Mouse (Mus musculus) heart, postnatal 0 days (tissue): ENCODE measurements at regions not wholly inside any gene's neighbourhood (a gene's known extent, or its start where the extent isn't known, plus 50 kb on each side); places are given as distances from the start of the nearest gene placed in this dataset.

ENCODE experiments used
- ATAC-seq: fragments of 200-750 bp; cut with Nextera tagmentation; 2 replicates; pipeline ENCODE4 v1.8.0; 2017; ENCODE audit warnings: low read depth, moderate number of reproducible peaks, moderate library complexity; ENCODE audit not compliant: insufficient read depth
- DNase-seq: peaks from one replicate; pipeline ENCODE4 v3.0.0-alpha.2; 2016; ENCODE audit warnings: low spot score
- H3K27ac ChIP-seq: fragments of 300-500 bp; sonication (generic); 2 replicates; pipeline ENCODE4 v1.5.1; 2014; ENCODE audit warnings: low read depth, mild to moderate bottlenecking
- H3K27me3 ChIP-seq: fragments of 300-500 bp; sonication (generic); 2 replicates; pipeline ENCODE4 v1.6.1; 2014; ENCODE audit warnings: low read length, mixed read lengths; ENCODE audit not compliant: control insufficient read depth, insufficient read depth
- H3K36me3 ChIP-seq: fragments of 300-500 bp; sonication (generic); replicated peaks from 2 replicates; pipeline ENCODE4 v1.6.1; 2014; ENCODE audit warnings: low read length, mixed read lengths; ENCODE audit not compliant: control insufficient read depth, insufficient read depth
- H3K4me1 ChIP-seq: fragments of 300-500 bp; sonication (generic); 2 replicates; pipeline ENCODE4 v1.6.1; 2014; ENCODE audit warnings: antibody characterized with exemption; ENCODE audit not compliant: control insufficient read depth, insufficient read depth
- H3K4me2 ChIP-seq: fragments of 300-500 bp; sonication (generic); 2 replicates; pipeline ENCODE4 v1.6.1; 2014; ENCODE audit warnings: low read depth, mild to moderate bottlenecking, low read length, moderate library complexity
- H3K4me3 ChIP-seq: fragments of 300-500 bp; sonication (generic); 2 replicates; pipeline ENCODE4 v1.5.1; 2014; ENCODE audit warnings: low read depth, low read length
- H3K9ac ChIP-seq: fragments of 300-500 bp; sonication (generic); replicated peaks from 2 replicates; pipeline ENCODE4 v1.6.1; 2014; ENCODE audit warnings: low read depth, low read length, mixed read lengths
- H3K9me3 ChIP-seq: fragments of 300-500 bp; sonication (generic); replicated peaks from 2 replicates; pipeline ENCODE4 v1.6.1; 2016; ENCODE audit warnings: low read length; ENCODE audit not compliant: control insufficient read depth
- CTCF ChIP-seq: IDR thresholded peaks from 2 replicates; pipeline ENCODE4 v1.5.1; 2016; ENCODE audit warnings: antibody characterized with exemption, control low read depth, low read depth
- EP300 ChIP-seq: IDR thresholded peaks from 2 replicates; pipeline ENCODE4 v1.6.1; 2016; ENCODE audit warnings: antibody characterized with exemption, low read depth
- WGBS: fragments of 180-500 bp; shearing (Covaris S2); extraction: QIAGEN DNeasy Blood & Tissue Kit; methylation state at CpG from one replicate; pipeline ENCODE4 v1.1.7; 2014; 5-methylcytosine and 5-hydroxymethylcytosine counted together

DNA sequence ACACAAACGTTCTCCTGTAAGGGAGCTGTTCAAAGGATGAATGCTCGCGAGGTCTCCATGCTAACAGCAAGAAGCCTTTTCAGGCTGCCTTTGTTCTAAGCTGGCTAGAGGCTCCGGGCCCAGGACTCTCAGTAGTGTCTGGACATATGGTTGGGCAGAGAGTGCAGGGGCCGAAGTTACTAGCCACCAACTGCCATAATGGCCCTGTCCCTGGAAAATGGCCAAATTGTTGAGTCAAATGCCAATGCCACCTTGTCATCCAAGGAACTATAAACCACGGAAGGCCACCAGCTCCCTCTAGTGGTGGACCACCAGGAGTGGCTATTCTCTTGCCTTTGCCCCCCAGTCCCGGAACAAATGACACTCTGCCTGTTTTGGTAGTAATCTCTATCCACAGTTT lies 76.0 kb upstream of the Slc1a1 start:
- Histone ChIP-seq H3K9me3 (no peaks in the 10 kb centered on the region), H3K36me3 (no peaks in the 10 kb centered on the region), H3K4me2 (no peak overlapping the region), H3K9ac (no peak overlapping the region), H3K27me3 (no peaks in the 10 kb centered on the region), H3K4me1 (no peaks in the 10 kb centered on the region), H3K27ac (no peak overlapping the region), H3K4me3 (no peak overlapping the region)
- no peak for TF ChIP-seq EP300
- TF ChIP-seq CTCF, result peak; percentile 76
- DNase-seq (peak; percentile 42), ATAC-seq (no peak)
- 50% methylated on average over 7 of the region's 7 CpGs for WGBS

DNA sequence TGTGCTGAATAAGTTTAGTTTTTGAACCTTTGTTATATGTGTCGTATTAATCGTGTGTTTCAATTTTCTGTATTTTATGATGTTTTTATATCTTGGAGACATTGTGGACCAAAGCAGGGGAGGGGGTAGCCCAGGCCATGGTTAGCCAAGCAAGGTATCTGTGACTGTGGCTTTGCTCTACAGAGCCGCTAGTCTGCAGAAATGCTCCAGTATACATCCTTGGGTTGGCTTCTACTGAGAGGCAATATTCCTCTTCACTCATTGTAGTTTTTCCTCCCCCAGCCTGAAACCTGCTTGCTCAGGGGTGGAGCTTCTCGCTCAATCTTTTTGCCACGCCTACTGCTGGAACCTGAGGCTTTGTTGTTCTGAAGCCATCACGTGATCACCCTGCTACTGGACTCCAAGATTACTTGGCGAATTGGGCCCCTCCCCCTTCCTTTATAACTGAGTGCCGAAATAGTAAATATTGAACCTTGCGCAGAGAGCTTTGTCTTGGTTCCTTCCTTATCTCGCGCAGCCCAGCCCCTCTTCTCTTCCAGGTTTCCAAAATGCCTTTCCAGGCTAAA lies 70.0 kb upstream of the Slc1a1 start:
- TF ChIP-seq EP300 (no peak), CTCF (no peak)
- Histone ChIP-seq H3K9me3 (no peaks in the 10 kb centered on the region), H3K9ac (no peak overlapping the region), H3K4me1 (peaks cover 3% of the 10 kb centered on the region; the same call in 1 of the 2 replicates), H3K4me3 (no peak overlapping the region), H3K36me3 (no peaks in the 10 kb centered on the region), H3K27me3 (no peaks in the 10 kb centered on the region), H3K4me2 (no peak overlapping the region), H3K27ac (no peak overlapping the region)
- DNase-seq (no peak), ATAC-seq (no peak)
- 74% methylated on average over 11 of the region's 11 CpGs for WGBS

GRCm38 (mm10) chr19:28768218-28768617 lies 66.6 kb upstream of the Slc1a1 start:
- ATAC-seq (no peak), DNase-seq (no peak)
- H3K27me3 ChIP-seq, result no peaks in the 10 kb centered on the region
- TF ChIP-seq EP300, result no peak
- peak; percentile 41 for TF ChIP-seq CTCF
- no peak overlapping the region for H3K4me2 ChIP-seq
- WGBS, result 46% methylated on average over 5 of the region's 5 CpGs
- H3K9ac ChIP-seq, result no peak overlapping the region
- no peaks in the 10 kb centered on the region for H3K36me3 ChIP-seq
- H3K4me1 ChIP-seq, result peaks cover 3% of the 10 kb centered on the region; the same call in 1 of the 2 replicates
- H3K4me3 ChIP-seq, result no peak overlapping the region
- no peaks in the 10 kb centered on the region for H3K9me3 ChIP-seq
- no peak overlapping the region for H3K27ac ChIP-seq

GRCm38 (mm10) chr19:28770419-28770818 lies 64.4 kb upstream of the Slc1a1 start:
- no peak overlapping the region for H3K4me3 ChIP-seq
- TF ChIP-seq CTCF, result no peak
- no peak for TF ChIP-seq EP300
- no peak overlapping the region for H3K4me2 ChIP-seq
- 60% methylated on average over 12 of the region's 12 CpGs for WGBS
- no peaks in the 10 kb centered on the region for H3K9me3 ChIP-seq
- DNase-seq (no peak), ATAC-seq (no peak)
- H3K4me1 ChIP-seq, result peaks cover 3% of the 10 kb centered on the region; the same call in 1 of the 2 replicates
- no peaks in the 10 kb centered on the region for H3K27me3 ChIP-seq
- no peak overlapping the region for H3K27ac ChIP-seq
- H3K36me3 ChIP-seq, result no peaks in the 10 kb centered on the region
- no peak overlapping the region for H3K9ac ChIP-seq

DNA sequence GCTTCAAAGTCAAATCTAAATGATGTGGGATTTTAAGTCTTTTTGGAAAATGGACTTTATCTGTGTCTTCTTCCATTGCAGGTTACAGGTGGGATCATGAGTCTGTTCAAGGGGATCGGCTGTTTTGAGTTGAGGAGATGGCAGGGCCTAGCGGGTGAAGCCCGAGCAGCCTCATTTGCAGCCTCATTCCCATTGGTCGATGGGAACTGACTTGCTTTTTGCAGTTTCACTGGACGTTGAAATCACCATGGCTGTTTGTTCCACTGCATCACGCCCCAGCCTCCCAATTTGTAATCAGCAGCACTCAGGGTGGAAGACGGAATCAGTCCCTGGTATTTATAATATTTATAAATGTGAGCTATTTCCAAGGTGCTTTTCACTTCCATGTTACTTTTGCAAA lies 63.0 kb upstream of the Slc1a1 start:
- no peaks in the 10 kb centered on the region for H3K9me3 ChIP-seq
- no peak overlapping the region for H3K4me2 ChIP-seq
- H3K4me1 ChIP-seq, result no peaks in the 10 kb centered on the region
- WGBS, result 40% methylated on average over 7 of the region's 7 CpGs
- H3K4me3 ChIP-seq, result no peak overlapping the region
- no peaks in the 10 kb centered on the region for H3K36me3 ChIP-seq
- H3K27me3 ChIP-seq, result no peaks in the 10 kb centered on the region
- H3K27ac ChIP-seq, result no peak overlapping the region
- no peak overlapping the region for H3K9ac ChIP-seq
- no peak for TF ChIP-seq EP300
- no peak for TF ChIP-seq CTCF
- DNase-seq (no peak), ATAC-seq (no peak)
